Mouse (Mus musculus): ENCODE measurements around the gene Gpa33. TPM values are rescaled to one million over a fixed set of nuclear protein-coding genes. Genes with fewer than 3 reads are reported as not detected.

Gene Gpa33
- polyA plus RNA-seq, 1 experiment from 2014 or later = 1.4 TPM

DNA sequence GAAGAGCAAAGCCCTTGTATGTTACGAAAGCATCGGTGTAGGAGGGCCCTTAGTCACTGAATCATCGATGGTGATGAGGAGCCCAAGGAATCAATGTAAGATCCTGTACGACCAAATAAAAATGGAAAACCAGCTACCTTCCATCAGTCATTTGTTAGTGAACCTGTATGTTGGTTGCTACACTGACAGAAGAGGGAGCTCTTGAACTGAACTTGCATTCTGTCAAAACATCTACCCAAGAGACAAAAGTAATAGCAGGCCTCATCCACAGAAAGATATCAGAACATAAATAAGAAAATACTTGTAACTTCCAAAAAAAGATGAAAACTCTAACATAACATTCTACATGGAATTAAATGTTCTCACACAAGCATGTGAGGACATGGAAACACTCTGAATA, 84.1 kb downstream of the Gpa33 start:
- H3K9me3 ChIP-seq = no peaks in the 10 kb centered on the region
- no peak overlapping the region for H3K27ac ChIP-seq
- no peak overlapping the region for H3K9ac ChIP-seq
- no peaks in the 10 kb centered on the region for H3K4me1 ChIP-seq
- no peaks in the 10 kb centered on the region for H3K27me3 ChIP-seq
- 83% methylated on average over 4 of the region's 4 CpGs for WGBS
- no peaks in the 10 kb centered on the region for H3K36me3 ChIP-seq
- ATAC-seq (ENCODE audit: insufficient number of reproducible peaks, low FRiP score, low TSS enrichment, low read depth) = no peak
- no peak overlapping the region for H3K4me3 ChIP-seq
- no peak overlapping the region for H3K4me2 ChIP-seq

Other genes with a start within 250 kb of the Gpa33 start
- 8.1 and 9.5 TPM in 2 replicates for gene Pou2f1, start 127.6 kb upstream of the Gpa33 start, polyA plus RNA-seq (2015; fragmentation: Nextera tagmentation; extraction: Ambion mirVana)
- 6.0 and 13.3 TPM in 2 replicates for gene Dusp27, start 2.3 kb upstream of the Gpa33 start, polyA plus RNA-seq (2015; fragmentation: Nextera tagmentation; extraction: Ambion mirVana)
- 0.09 TPM in 1 of 2 replicates, not detected in the other for gene Mael, start 108.5 kb downstream of the Gpa33 start, polyA plus RNA-seq (2015; fragmentation: Nextera tagmentation; extraction: Ambion mirVana)
- gene Ildr2, start 123.9 kb downstream of the Gpa33 start, polyA plus RNA-seq (2015; fragmentation: Nextera tagmentation; extraction: Ambion mirVana) = 0.24 and 0.30 TPM in 2 replicates
- 47.6 and 48.6 TPM in 2 replicates for gene Tada1, start 248.9 kb downstream of the Gpa33 start, polyA plus RNA-seq (2015; fragmentation: Nextera tagmentation; extraction: Ambion mirVana)